Mouse (Mus musculus): Measurements from ENCODE around the gene Gm13420. TPM values are rescaled to one million over a fixed set of nuclear protein-coding genes. Genes with fewer than 3 reads are reported as not detected.

The Gm13420 gene
- total RNA-seq, 2 experiments from 2014 or later: 0.58 to 0.75 TPM

- DNase-seq: no peak
Observed at GRCm38 (mm10) chr2:29700898-29701297, 50.6 kb downstream of the Gm13420 start.

- DNase-seq: no peak
Observed at GRCm38 (mm10) chr2:29698421-29699290, 52.8 kb downstream of the Gm13420 start.

GRCm38 (mm10) chr2:29696207-29696800 lies 55.2 kb downstream of the Gm13420 start:
- DNase-seq: no peak

Other genes starting within 250 kb of the Gm13420 start
- gene Rapgef1, start 132.0 kb downstream of the Gm13420 start, total RNA-seq (2021): 10 to 100 TPM; 94.0 to 99.0 TPM
- not detected for gene Gm13547, start 7.6 kb upstream of the Gm13420 start, total RNA-seq (2021)
- 10 to 100 TPM; 23.3 to 28.9 TPM for gene Coq4, start 35.8 kb upstream of the Gm13420 start, total RNA-seq (2021)
- 10 to 100 TPM; 39.9 to 46.6 TPM for gene Trub2, start 36.8 kb upstream of the Gm13420 start, total RNA-seq (2021)
- gene Slc27a4, start 50.9 kb upstream of the Gm13420 start, total RNA-seq (2021): 10 to 100 TPM; 69.6 to 70.5 TPM
- 10 to 100 TPM; 36.6 to 49.5 TPM for gene Urm1, start 68.4 kb upstream of the Gm13420 start, total RNA-seq (2021)
- 1 to 10 TPM; 6.6 to 7.7 TPM for gene Cercam, start 117.5 kb upstream of the Gm13420 start, total RNA-seq (2021)
- gene Odf2, start 137.5 kb upstream of the Gm13420 start, total RNA-seq (2021): 100 to 1,000 TPM; 101 to 114 TPM
- 10 to 100 TPM; 38.7 to 45.5 TPM for gene Gle1, start 183.7 kb upstream of the Gm13420 start, total RNA-seq (2021)
- gene Sptan1, start 213.9 kb upstream of the Gm13420 start, total RNA-seq (2021): 100 to 1,000 TPM; 824 to 881 TPM